Mouse (Mus musculus) lung, postnatal 0 days (tissue): ENCODE results near the gene Efhd1. TPM values are rescaled to one million over a fixed set of nuclear protein-coding genes. Genes with fewer than 3 reads are reported as not detected.
A peak's percentile ranks its signal among the peaks of the same experiment; 100 is the strongest.

Experiments
- ATAC-seq: fragments of 200-750 bp; cut with Nextera tagmentation; 2 replicates; pipeline ENCODE4 v1.8.0; 2017; ENCODE audit warnings: moderate library complexity
- DNase-seq: peaks from one replicate; pipeline ENCODE4 v3.0.0-alpha.2; 2016; ENCODE audit warnings: low spot score
- H3K27ac ChIP-seq: fragments of 300-500 bp; sonication (generic); 2 replicates; pipeline ENCODE4 v1.5.1; 2014; ENCODE audit warnings: antibody characterized with exemption, mild to moderate bottlenecking, low read length, mixed read lengths
- H3K27me3 ChIP-seq: fragments of 300-500 bp; sonication (generic); replicated peaks from 2 replicates; pipeline ENCODE4 v1.6.1; 2014; ENCODE audit warnings: low read length, mixed read lengths; ENCODE audit not compliant: insufficient read depth
- H3K36me3 ChIP-seq: fragments of 300-500 bp; sonication (generic); 2 replicates; pipeline ENCODE4 v1.6.1; 2014; ENCODE audit warnings: low read length, mixed read lengths; ENCODE audit not compliant: insufficient read depth
- H3K4me1 ChIP-seq: fragments of 300-500 bp; sonication (generic); 2 replicates; pipeline ENCODE4 v1.6.1; 2014; ENCODE audit warnings: antibody characterized with exemption, low read depth, low read length, mixed read lengths; ENCODE audit not compliant: insufficient read depth
- H3K4me2 ChIP-seq: fragments of 300-500 bp; sonication (generic); replicated peaks from 2 replicates; pipeline ENCODE4 v1.6.1; 2014; ENCODE audit warnings: low read depth, mild to moderate bottlenecking, low read length, moderate library complexity, mixed read lengths
- H3K4me3 ChIP-seq: fragments of 300-500 bp; sonication (generic); 2 replicates; pipeline ENCODE4 v1.5.1; 2014; ENCODE audit warnings: low read depth, low read length
- H3K9ac ChIP-seq: fragments of 300-500 bp; sonication (generic); replicated peaks from 2 replicates; pipeline ENCODE4 v1.6.1; 2014; ENCODE audit warnings: low read depth, mild to moderate bottlenecking
- H3K9me3 ChIP-seq: fragments of 300-500 bp; sonication (generic); 2 replicates; pipeline ENCODE4 v1.6.1; 2016; ENCODE audit warnings: low read length, mixed read lengths
- CTCF ChIP-seq: IDR thresholded peaks from 2 replicates; pipeline ENCODE4 v1.5.1; 2016; ENCODE audit warnings: antibody characterized with exemption, mild to moderate bottlenecking
- EP300 ChIP-seq: IDR thresholded peaks from 2 replicates; pipeline ENCODE4 v1.6.1; 2016; ENCODE audit warnings: antibody characterized with exemption, mild to moderate bottlenecking, control low read depth
- WGBS: fragments of 180-500 bp; shearing (Covaris S2); extraction: QIAGEN DNeasy Blood & Tissue Kit; methylation state at CpG from one replicate; pipeline ENCODE4 v1.1.7; 2014; 5-methylcytosine and 5-hydroxymethylcytosine counted together
- polyA plus RNA-seq: library from polyadenylated mRNA; unstranded; fragments of >200 nt; fragmentation: Nextera tagmentation; extraction: Ambion mirVana; gene quantifications from 2 replicates; pipeline ENCODE4 v1.2.1, GENCODE M21; 2015

The Efhd1 gene
- polyA plus RNA-seq, 1 experiment from 2014 or later, result 0.69 TPM

- H3K9me3 ChIP-seq, result no peaks in the 10 kb centered on the region
- ATAC-seq, result no peak
- H3K27me3 ChIP-seq, result no peaks in the 10 kb centered on the region
- H3K4me2 ChIP-seq, result no peak overlapping the region
- no peak overlapping the region for H3K27ac ChIP-seq
- TF ChIP-seq EP300 (no peak), CTCF (no peak)
- no peak for DNase-seq
- WGBS, result 54% methylated on average over 5 of the region's 5 CpGs
- H3K4me1 ChIP-seq, result no peaks in the 10 kb centered on the region
- no peaks in the 10 kb centered on the region for H3K36me3 ChIP-seq
- no peak overlapping the region for H3K4me3 ChIP-seq
- H3K9ac ChIP-seq, result no peak overlapping the region
These were observed 12.0 kb upstream of the Efhd1 start for GRCm38 (mm10) chr1:87252040-87252609.

GRCm38 (mm10) chr1:87255173-87255572 is 9.0 kb upstream of the Efhd1 start:
- H3K4me3 ChIP-seq, result no peak overlapping the region
- H3K4me1 ChIP-seq, result no peaks in the 10 kb centered on the region
- no peaks in the 10 kb centered on the region for H3K36me3 ChIP-seq
- peaks cover 17% of the 10 kb centered on the region for H3K27me3 ChIP-seq
- 49% methylated on average over 4 of the region's 4 CpGs for WGBS
- no peak overlapping the region for H3K9ac ChIP-seq
- H3K27ac ChIP-seq, result no peak overlapping the region
- DNase-seq (no peak), ATAC-seq (no peak)
- H3K9me3 ChIP-seq, result no peaks in the 10 kb centered on the region
- no peak for TF ChIP-seq EP300
- no peak for TF ChIP-seq CTCF
- H3K4me2 ChIP-seq, result no peak overlapping the region

DNA sequence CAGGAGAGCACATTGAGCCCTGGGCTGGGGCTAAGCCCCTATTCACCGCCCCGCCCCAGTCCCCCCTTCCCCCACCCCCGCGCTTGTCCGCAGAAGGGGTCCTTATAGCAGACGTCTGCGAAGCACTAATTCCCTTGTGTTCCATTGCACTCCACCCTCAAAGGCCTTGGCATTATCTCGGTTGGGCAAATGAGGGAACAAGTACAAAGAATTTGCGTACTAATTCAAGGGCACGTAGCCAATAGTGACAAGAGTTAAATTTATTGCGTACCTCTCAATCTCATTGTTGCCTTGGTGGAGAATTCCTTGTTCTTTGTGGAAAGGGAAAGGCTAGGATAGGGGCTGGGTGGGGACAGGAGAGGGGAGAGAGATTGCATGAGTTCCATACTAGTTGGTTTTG is 6.5 kb upstream of the Efhd1 start:
- WGBS, result 27% methylated on average over 11 of the region's 11 CpGs
- DNase-seq, result no peak
- Histone ChIP-seq H3K27me3 (peaks cover 30% of the 10 kb centered on the region), H3K27ac (no peak overlapping the region), H3K4me2 (no peak overlapping the region), H3K9ac (no peak overlapping the region), H3K4me1 (no peaks in the 10 kb centered on the region), H3K36me3 (no peaks in the 10 kb centered on the region), H3K4me3 (no peak overlapping the region), H3K9me3 (no peaks in the 10 kb centered on the region)
- ATAC-seq, result no peak
- TF ChIP-seq EP300, result no peak
- no peak for TF ChIP-seq CTCF

DNA sequence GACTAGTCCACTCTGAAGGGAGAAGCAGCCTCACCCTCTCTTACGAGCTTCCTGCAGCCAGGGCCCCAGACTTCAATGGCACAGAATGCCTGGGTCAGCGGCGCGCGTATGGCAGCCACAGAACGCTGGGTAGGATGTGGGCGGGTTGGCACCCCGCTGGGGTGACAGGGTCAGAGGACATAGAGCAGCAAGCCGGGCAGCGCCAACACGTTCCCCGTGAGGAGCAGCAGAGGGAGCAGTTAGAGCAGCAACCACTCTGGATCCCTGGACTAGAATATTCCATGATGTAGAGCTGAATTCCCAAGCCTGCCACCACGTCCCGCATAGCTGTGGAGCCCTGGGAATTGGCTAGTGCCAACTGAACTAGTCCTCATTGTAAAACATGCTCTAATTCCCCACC is 5.7 kb upstream of the Efhd1 start:
- ATAC-seq (no peak), DNase-seq (peak; percentile 13)
- no peaks in the 10 kb centered on the region for H3K4me1 ChIP-seq
- H3K36me3 ChIP-seq, result no peaks in the 10 kb centered on the region
- H3K4me2 ChIP-seq, result no peak overlapping the region
- H3K9me3 ChIP-seq, result no peaks in the 10 kb centered on the region
- no peak overlapping the region for H3K9ac ChIP-seq
- H3K27ac ChIP-seq, result no peak overlapping the region
- H3K4me3 ChIP-seq, result no peak overlapping the region
- peaks cover 37% of the 10 kb centered on the region for H3K27me3 ChIP-seq
- TF ChIP-seq CTCF (peak; percentile 42), EP300 (no peak)
- WGBS, result 20% methylated on average over 14 of the region's 14 CpGs

GRCm38 (mm10) chr1:87259316-87259715 is 4.8 kb upstream of the Efhd1 start:
- Histone ChIP-seq H3K4me2 (no peak overlapping the region), H3K4me3 (no peak overlapping the region), H3K9me3 (no peaks in the 10 kb centered on the region), H3K9ac (no peak overlapping the region), H3K27me3 (peaks cover 43% of the 10 kb centered on the region), H3K27ac (no peak overlapping the region), H3K36me3 (no peaks in the 10 kb centered on the region), H3K4me1 (0 out of 2 replicates have a peak, but pooled peaks cover 4% of the 10 kb centered on the region)
- no peak for TF ChIP-seq CTCF
- no peak for TF ChIP-seq EP300
- 73% methylated on average over 2 of the region's 2 CpGs for WGBS
- ATAC-seq (no peak), DNase-seq (no peak)

- 8% methylated on average over 9 of the region's 9 CpGs for WGBS
- TF ChIP-seq CTCF, result no peak
- TF ChIP-seq EP300, result no peak
- DNase-seq (no peak), ATAC-seq (no peak)
- peaks cover 12% of the 10 kb centered on the region; the same call in 1 of the 2 replicates for H3K4me1 ChIP-seq
- no peaks in the 10 kb centered on the region for H3K9me3 ChIP-seq
- peaks cover 54% of the 10 kb centered on the region for H3K27me3 ChIP-seq
- no peak overlapping the region for H3K27ac ChIP-seq
- no peak overlapping the region for H3K9ac ChIP-seq
- H3K4me2 ChIP-seq, result no peak overlapping the region
- no peaks in the 10 kb centered on the region for H3K36me3 ChIP-seq
- H3K4me3 ChIP-seq, result no peak overlapping the region
These were observed 906 bp upstream of the Efhd1 start for GRCm38 (mm10) chr1:87263257-87263656.

DNA sequence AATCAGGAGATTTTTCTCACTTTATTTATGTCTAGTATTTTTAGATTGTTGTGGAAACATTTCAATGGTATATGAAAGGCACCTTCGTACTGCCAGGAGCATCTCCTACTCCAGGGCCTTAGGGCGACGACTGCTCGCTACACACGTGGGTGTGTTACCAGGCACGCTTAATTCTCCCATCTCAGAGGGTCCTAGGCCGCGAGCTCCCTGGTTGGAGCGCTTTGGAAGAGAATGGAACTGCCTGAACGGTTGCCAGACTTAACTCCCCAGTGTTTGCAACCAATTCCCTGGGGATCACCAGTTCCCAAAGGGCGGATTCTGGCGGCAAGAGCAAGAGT is 398 bp upstream of the Efhd1 start:
- no peak overlapping the region for H3K27ac ChIP-seq
- H3K9ac ChIP-seq, result no peak overlapping the region
- 2% methylated on average over 12 of the region's 12 CpGs for WGBS
- peak overlapping the region; percentile 43 for H3K4me3 ChIP-seq
- peaks cover 50% of the 10 kb centered on the region for H3K27me3 ChIP-seq
- H3K36me3 ChIP-seq, result no peaks in the 10 kb centered on the region
- H3K4me1 ChIP-seq, result peaks cover 12% of the 10 kb centered on the region; the same call in 1 of the 2 replicates
- H3K4me2 ChIP-seq, result peak overlapping the region; percentile 78
- no peak for TF ChIP-seq EP300
- no peak for TF ChIP-seq CTCF
- no peak for DNase-seq
- no peak for ATAC-seq
- H3K9me3 ChIP-seq, result no peaks in the 10 kb centered on the region
